Mouse (Mus musculus): ENCODE measurements around the gene Zfp646.
"Not testable (repeated sequence)": the region's sequence is repeated elsewhere in the genome, so short reads cannot be mapped to it uniquely, and the experiment has no call there.

The Zfp646 gene

GRCm38 (mm10) chr7:127876041-127876466 is at the start of gene Zfp646:
Gene Zfp646 (plus strand): TSS chr7:127876221.
- DNase-seq (ENCODE audit: low spot score in 2 of 2): peak; percentile 76 to 90

GRCm38 (mm10) chr7:127835550-127835949 is 40.5 kb upstream of the Zfp646 start:
- DNase-seq (ENCODE audit: low spot score in 2 of 2): no peak

- no peak for DNase-seq (ENCODE audit: low spot score in 2 of 2)
Observed at GRCm38 (mm10) chr7:127837473-127837872, 38.5 kb upstream of the Zfp646 start.

- DNase-seq (ENCODE audit: low spot score in 2 of 2): not testable (repeated sequence)
Observed at GRCm38 (mm10) chr7:127837878-127838277, 38.1 kb upstream of the Zfp646 start.

GRCm38 (mm10) chr7:127840031-127840430 is 36.0 kb upstream of the Zfp646 start:
- not testable (repeated sequence) for DNase-seq (ENCODE audit: low spot score in 2 of 2)

- DNase-seq (ENCODE audit: low spot score in 2 of 2): peak; percentile 48 to 78
Observed at GRCm38 (mm10) chr7:127840886-127841285, 35.1 kb upstream of the Zfp646 start.

GRCm38 (mm10) chr7:127841340-127842000 is 34.6 kb upstream of the Zfp646 start:
- DNase-seq (ENCODE audit: low spot score in 2 of 2): peak; percentile 87 to 93

GRCm38 (mm10) chr7:127842001-127842718 is 33.9 kb upstream of the Zfp646 start:
- peak; percentile 76 to 88 for DNase-seq (ENCODE audit: low spot score in 2 of 2)

GRCm38 (mm10) chr7:127849973-127850875 is 25.8 kb upstream of the Zfp646 start:
- no peak for DNase-seq (ENCODE audit: low spot score in 2 of 2)

GRCm38 (mm10) chr7:127850906-127851305 is 25.1 kb upstream of the Zfp646 start:
- no peak for DNase-seq (ENCODE audit: low spot score in 2 of 2)

GRCm38 (mm10) chr7:127858258-127858657 is 17.8 kb upstream of the Zfp646 start:
- no peak for DNase-seq (ENCODE audit: low spot score in 2 of 2)

GRCm38 (mm10) chr7:127866434-127866833 is 9.6 kb upstream of the Zfp646 start:
- DNase-seq (ENCODE audit: low spot score in 2 of 2): no peak

GRCm38 (mm10) chr7:127867641-127868040 is 8.4 kb upstream of the Zfp646 start:
- DNase-seq (ENCODE audit: low spot score in 2 of 2): no peak

GRCm38 (mm10) chr7:127869149-127869810 is 6.7 kb upstream of the Zfp646 start:
- no peak for DNase-seq (ENCODE audit: low spot score in 2 of 2)

GRCm38 (mm10) chr7:127870136-127870821 is 5.7 kb upstream of the Zfp646 start:
- DNase-seq (ENCODE audit: low spot score in 2 of 2): no peak

GRCm38 (mm10) chr7:127874812-127875626 is 1.0 kb upstream of the Zfp646 start:
- no peak for DNase-seq (ENCODE audit: low spot score in 2 of 2)

GRCm38 (mm10) chr7:127875627-127876001 is 407 bp upstream of the Zfp646 start:
- DNase-seq (ENCODE audit: low spot score in 2 of 2): peak; percentile 88 to 92

GRCm38 (mm10) chr7:127876467-127877348 is 687 bp downstream of the Zfp646 start, which contains the start of gene Zfp668:
Gene Zfp668 (minus strand): TSS chr7:127876828.
- DNase-seq (ENCODE audit: low spot score in 2 of 2): peak; percentile 89 to 95

- DNase-seq (ENCODE audit: low spot score in 2 of 2): no peak
Observed at GRCm38 (mm10) chr7:127879301-127879700, 3.3 kb downstream of the Zfp646 start.
